Mouse (Mus musculus) kidney, embryonic 14.5 days (tissue): ENCODE results near the gene Sbf1. TPM values are rescaled to one million over a fixed set of nuclear protein-coding genes. Genes with fewer than 3 reads are reported as not detected.

Experiments
- ATAC-seq: fragments of 200-750 bp; cut with Nextera tagmentation; 2 replicates; pipeline ENCODE4 v1.8.0; 2017; ENCODE audit warnings: moderate number of reproducible peaks, mild to moderate bottlenecking, moderate TSS enrichment, moderate library complexity; ENCODE audit not compliant: low FRiP score, low TSS enrichment
- H3K27ac ChIP-seq: fragments of 300-500 bp; sonication (generic); 2 replicates; pipeline ENCODE4 v1.5.1; 2014; ENCODE audit warnings: low read depth, mild to moderate bottlenecking, low read length, moderate library complexity, mixed read lengths
- H3K27me3 ChIP-seq: fragments of 300-500 bp; sonication (generic); 2 replicates; pipeline ENCODE4 v1.6.1; 2014; ENCODE audit warnings: mild to moderate bottlenecking, low read length; ENCODE audit not compliant: control insufficient read depth, insufficient read depth
- H3K36me3 ChIP-seq: fragments of 300-500 bp; sonication (generic); 2 replicates; pipeline ENCODE4 v1.6.1; 2014; ENCODE audit warnings: low read length, mixed read lengths; ENCODE audit not compliant: control insufficient read depth, insufficient read depth
- H3K4me1 ChIP-seq: fragments of 300-500 bp; sonication (generic); 2 replicates; pipeline ENCODE4 v1.6.1; 2014; ENCODE audit warnings: low read length, mixed read lengths; ENCODE audit not compliant: control insufficient read depth, insufficient read depth
- H3K4me2 ChIP-seq: fragments of 300-500 bp; sonication (generic); replicated peaks from 2 replicates; pipeline ENCODE4 v1.6.1; 2014; ENCODE audit warnings: low read depth, mild to moderate bottlenecking, low read length
- H3K4me3 ChIP-seq: fragments of 300-500 bp; sonication (generic); 2 replicates; pipeline ENCODE4 v1.5.1; 2014; ENCODE audit warnings: mild to moderate bottlenecking, low read length
- H3K9ac ChIP-seq: fragments of 300-500 bp; sonication (generic); 2 replicates; pipeline ENCODE4 v1.6.1; 2014; ENCODE audit warnings: low read depth, mild to moderate bottlenecking, low read length, moderate library complexity
- H3K9me3 ChIP-seq: fragments of 300-500 bp; sonication (generic); 2 replicates; pipeline ENCODE4 v1.6.1; 2016; ENCODE audit warnings: low read length; ENCODE audit not compliant: control insufficient read depth
- WGBS: fragments of 180-500 bp; shearing (Covaris S2); extraction: QIAGEN DNeasy Blood & Tissue Kit; methylation state at CpG from one replicate; pipeline ENCODE4 v1.1.7; 2014; 5-methylcytosine and 5-hydroxymethylcytosine counted together
- polyA plus RNA-seq: library from polyadenylated mRNA; unstranded; fragments of >200 nt; fragmentation: Nextera tagmentation; extraction: Ambion mirVana; gene quantifications from 2 replicates; pipeline ENCODE4 v1.2.1, GENCODE M21; 2014

Sbf1 gene
- polyA plus RNA-seq, 1 experiment from 2014 or later: 62.0 TPM

GRCm38 (mm10) chr15:89313359-89313758, 1.8 kb downstream of the Sbf1 start:
- WGBS: 52% methylated on average over 4 of the region's 4 CpGs

DNA sequence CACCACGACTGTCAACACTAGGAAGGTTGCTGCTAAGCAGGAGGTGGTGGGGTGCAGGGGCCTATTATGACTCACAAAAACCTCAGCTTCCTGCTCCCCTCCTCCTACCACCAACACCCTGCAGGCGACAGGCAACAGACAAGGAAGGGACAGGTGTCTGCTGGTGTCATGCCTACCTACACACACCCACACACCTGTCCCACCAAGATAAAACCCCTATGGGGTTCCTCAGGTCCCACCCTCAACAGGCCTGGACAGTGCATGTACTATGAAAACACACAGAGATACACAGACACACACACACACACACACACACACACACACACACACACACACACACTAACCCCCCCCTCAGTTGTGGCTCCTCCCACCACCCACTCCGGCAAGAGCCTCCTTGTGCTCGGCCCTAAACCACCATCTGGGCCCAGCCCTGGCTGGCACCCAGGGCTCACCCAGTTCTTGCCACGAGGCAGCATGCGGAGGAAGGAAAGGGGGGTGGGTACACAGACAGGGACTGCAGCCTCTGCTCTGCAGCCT, 5.1 kb downstream of the Sbf1 start:
- WGBS: 83% methylated on average over 6 of the region's 6 CpGs
- H3K36me3 ChIP-seq: peaks cover 23% of the 10 kb centered on the region
- H3K27ac ChIP-seq: no peak overlapping the region
- no peak for ATAC-seq
- no peak overlapping the region for H3K9ac ChIP-seq
- no peaks in the 10 kb centered on the region for H3K27me3 ChIP-seq
- no peak overlapping the region for H3K4me2 ChIP-seq
- no peak overlapping the region for H3K4me3 ChIP-seq
- peaks cover 21% of the 10 kb centered on the region for H3K4me1 ChIP-seq
- H3K9me3 ChIP-seq: no peaks in the 10 kb centered on the region

More at GRCm38 (mm10) chr15:89313359-89313758, 1.8 kb downstream of the Sbf1 start:
- H3K27ac ChIP-seq: no peak overlapping the region
- H3K4me1 ChIP-seq: peaks cover 21% of the 10 kb centered on the region
- H3K4me2 ChIP-seq: no peak overlapping the region
- no peaks in the 10 kb centered on the region for H3K36me3 ChIP-seq
- H3K9ac ChIP-seq: no peak overlapping the region
- ATAC-seq: no peak
- H3K9me3 ChIP-seq: no peaks in the 10 kb centered on the region
- H3K4me3 ChIP-seq: no peak overlapping the region
- H3K27me3 ChIP-seq: no peaks in the 10 kb centered on the region

DNA sequence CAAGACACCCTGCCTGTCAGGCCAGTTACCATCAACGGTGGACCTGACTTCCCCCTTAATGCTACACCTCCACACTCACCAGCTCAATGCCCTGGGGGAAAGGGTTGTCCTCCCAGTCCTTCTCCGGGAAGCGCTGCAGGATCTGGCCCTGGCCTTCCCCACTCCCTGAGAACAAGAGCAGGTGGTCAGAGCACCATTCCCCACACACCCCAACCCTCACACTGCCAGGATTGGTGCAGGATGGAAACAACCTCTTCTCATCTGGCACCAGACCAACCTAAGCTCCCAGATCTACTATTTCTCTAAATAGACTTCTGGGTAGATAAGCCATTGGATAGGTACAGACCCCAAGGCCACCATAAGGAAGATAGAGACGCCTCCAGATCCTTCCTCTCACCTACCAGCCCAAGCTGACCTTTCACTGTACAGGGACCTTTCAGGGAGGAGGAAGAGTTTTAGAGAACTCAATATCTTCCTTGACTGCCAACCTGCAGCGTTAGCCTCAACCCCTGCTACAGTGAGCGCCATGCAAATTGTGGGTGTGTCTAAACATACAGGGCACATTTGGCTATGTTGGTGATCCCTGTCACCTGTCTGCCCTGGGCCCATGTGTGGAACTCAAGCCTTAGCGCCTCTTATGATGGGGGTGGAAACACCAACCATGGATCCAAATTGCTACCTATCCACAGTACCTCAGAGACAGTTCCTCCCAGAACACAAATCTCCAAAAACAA, 6.5 kb downstream of the Sbf1 start:
- H3K36me3 ChIP-seq: peaks cover 38% of the 10 kb centered on the region

DNA sequence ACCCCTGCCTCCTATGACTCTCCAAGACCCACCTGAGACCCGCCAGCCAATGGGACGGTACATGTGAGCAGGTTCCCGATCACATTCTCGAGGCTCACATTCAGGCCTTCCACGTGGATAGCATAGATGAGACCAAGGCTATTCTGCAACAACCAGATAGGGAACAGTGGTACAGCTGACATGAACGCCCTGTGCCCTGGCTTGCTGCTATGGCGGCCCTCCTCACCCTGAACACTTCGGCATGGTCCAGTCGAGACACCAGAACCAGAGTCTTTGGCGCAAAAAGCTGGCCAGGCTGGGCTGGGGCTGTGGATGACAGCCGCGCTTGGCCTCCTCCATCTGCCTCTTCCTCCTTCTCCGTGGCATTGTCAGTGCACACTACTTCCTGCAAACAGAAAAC, 7.7 kb downstream of the Sbf1 start:
- no peak overlapping the region for H3K27ac ChIP-seq

More for the DNA sequence above, 6.5 kb downstream of the Sbf1 start:
- Histone ChIP-seq H3K4me2 (no peak overlapping the region), H3K4me1 (peaks cover 13% of the 10 kb centered on the region), H3K9ac (no peak overlapping the region), H3K4me3 (no peak overlapping the region), H3K27ac (no peak overlapping the region), H3K9me3 (no peaks in the 10 kb centered on the region), H3K27me3 (no peaks in the 10 kb centered on the region)
- WGBS: 81% methylated on average over 7 of the region's 7 CpGs
- ATAC-seq: no peak

GRCm38 (mm10) chr15:89305966-89306365, 9.1 kb downstream of the Sbf1 start:
- H3K36me3 ChIP-seq: peaks cover 63% of the 10 kb centered on the region
- 71% methylated on average over 1 of the region's 1 CpGs for WGBS
- ATAC-seq: no peak

More for the DNA sequence above, 7.7 kb downstream of the Sbf1 start:
- no peak for ATAC-seq
- no peak overlapping the region for H3K4me2 ChIP-seq
- H3K9ac ChIP-seq: no peak overlapping the region
- no peak overlapping the region for H3K4me3 ChIP-seq
- H3K4me1 ChIP-seq: 0 out of 2 replicates have a peak, but pooled peaks cover 4% of the 10 kb centered on the region
- no peaks in the 10 kb centered on the region for H3K9me3 ChIP-seq
- H3K36me3 ChIP-seq: peaks cover 49% of the 10 kb centered on the region
- no peaks in the 10 kb centered on the region for H3K27me3 ChIP-seq
- WGBS: 89% methylated on average over 13 of the region's 13 CpGs

DNA sequence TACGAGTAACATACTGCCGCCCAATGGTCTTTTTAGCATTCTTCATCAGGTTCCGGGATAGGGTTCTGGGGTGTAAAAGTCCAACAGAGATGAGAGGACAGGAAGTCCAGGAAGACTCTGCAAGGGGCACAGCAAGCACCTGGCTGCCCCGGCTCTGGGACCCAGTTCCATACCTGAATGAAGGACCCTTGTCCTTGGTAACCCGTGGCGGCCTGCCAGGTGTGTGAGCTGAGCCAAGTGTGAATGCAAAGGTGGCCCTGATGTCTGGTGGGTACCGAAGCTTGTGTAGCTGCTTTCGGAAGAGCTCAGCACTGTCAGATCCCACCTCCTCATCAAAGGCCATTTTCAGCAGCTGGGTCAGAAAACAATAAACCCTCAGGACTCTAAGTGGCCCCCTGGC, 14.5 kb downstream of the Sbf1 start:
- peaks cover 79% of the 10 kb centered on the region for H3K36me3 ChIP-seq
- H3K27ac ChIP-seq: no peak overlapping the region
- no peaks in the 10 kb centered on the region for H3K27me3 ChIP-seq
- 94% methylated on average over 8 of the region's 8 CpGs for WGBS
- no peak overlapping the region for H3K4me3 ChIP-seq
- H3K4me1 ChIP-seq: no peaks in the 10 kb centered on the region
- H3K9me3 ChIP-seq: no peaks in the 10 kb centered on the region
- H3K4me2 ChIP-seq: no peak overlapping the region
- ATAC-seq: no peak
- no peak overlapping the region for H3K9ac ChIP-seq

More at GRCm38 (mm10) chr15:89305966-89306365, 9.1 kb downstream of the Sbf1 start:
- Histone ChIP-seq H3K9ac (no peak overlapping the region), H3K9me3 (no peaks in the 10 kb centered on the region), H3K4me1 (0 out of 2 replicates have a peak, but pooled peaks cover 3% of the 10 kb centered on the region), H3K27ac (no peak overlapping the region), H3K4me3 (no peak overlapping the region), H3K27me3 (no peaks in the 10 kb centered on the region), H3K4me2 (no peak overlapping the region)

DNA sequence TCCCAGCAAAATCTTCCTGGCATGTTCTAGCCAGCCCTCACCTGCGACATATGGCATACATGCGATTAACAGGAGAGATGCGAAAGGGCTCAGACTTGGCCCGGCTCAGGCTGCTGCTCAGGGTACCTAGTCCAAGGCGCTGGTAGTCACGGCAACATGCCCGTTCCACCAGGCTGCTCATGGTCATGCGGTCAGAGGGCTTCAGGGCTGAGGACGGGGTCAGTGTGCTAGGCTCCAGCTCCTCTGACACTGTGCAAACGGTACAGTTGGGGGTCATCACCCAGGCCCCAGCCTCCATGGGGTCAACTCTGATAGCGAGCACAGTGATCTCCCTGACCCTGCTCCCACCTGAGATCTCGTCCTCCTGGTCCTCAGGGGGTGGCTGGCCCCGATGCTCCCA, 14.9 kb downstream of the Sbf1 start:
- 85% methylated on average over 13 of the region's 13 CpGs for WGBS
- Histone ChIP-seq H3K27me3 (no peaks in the 10 kb centered on the region), H3K27ac (no peak overlapping the region), H3K9me3 (no peaks in the 10 kb centered on the region), H3K4me1 (no peaks in the 10 kb centered on the region), H3K4me3 (no peak overlapping the region), H3K9ac (no peak overlapping the region), H3K4me2 (no peak overlapping the region), H3K36me3 (peaks cover 79% of the 10 kb centered on the region)
- no peak for ATAC-seq

DNA sequence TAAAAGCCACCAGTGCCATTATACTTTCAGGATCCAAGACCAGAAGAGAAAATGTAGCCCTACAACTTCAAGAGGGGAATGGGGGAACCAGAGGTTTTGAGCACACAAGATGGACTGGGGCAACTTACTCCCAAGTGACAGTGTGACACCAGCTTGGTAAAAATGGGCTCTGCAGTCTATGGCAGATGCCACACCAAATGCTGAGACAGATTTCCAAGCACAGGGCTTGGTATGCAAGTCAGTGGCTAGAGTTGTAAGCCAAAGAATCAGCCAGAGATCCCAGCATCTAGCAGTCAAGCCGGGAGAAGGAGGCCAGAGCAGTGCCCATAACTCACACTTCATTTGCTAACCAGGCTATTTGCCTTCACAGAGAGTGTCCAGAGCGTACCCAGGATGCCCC, 17.4 kb downstream of the Sbf1 start:
- H3K4me3 ChIP-seq: no peak overlapping the region
- 94% methylated on average over 2 of the region's 2 CpGs for WGBS
- H3K36me3 ChIP-seq: peaks cover 79% of the 10 kb centered on the region
- no peak for ATAC-seq
- no peak overlapping the region for H3K4me2 ChIP-seq
- H3K9ac ChIP-seq: no peak overlapping the region
- no peaks in the 10 kb centered on the region for H3K27me3 ChIP-seq
- H3K27ac ChIP-seq: no peak overlapping the region
- H3K9me3 ChIP-seq: no peaks in the 10 kb centered on the region
- no peaks in the 10 kb centered on the region for H3K4me1 ChIP-seq

- Histone ChIP-seq H3K4me2 (no peak overlapping the region), H3K9ac (no peak overlapping the region), H3K36me3 (peaks cover 78% of the 10 kb centered on the region), H3K4me3 (no peak overlapping the region), H3K9me3 (no peaks in the 10 kb centered on the region), H3K27me3 (no peaks in the 10 kb centered on the region), H3K27ac (no peak overlapping the region), H3K4me1 (no peaks in the 10 kb centered on the region)
- WGBS: 70% methylated on average over 1 of the region's 1 CpGs
- no peak for ATAC-seq
These were observed 18.6 kb downstream of the Sbf1 start for GRCm38 (mm10) chr15:89296465-89296864.
